Mouse (Mus musculus) kidney, embryonic 14.5 days (tissue): Measurements from ENCODE around the gene Lcat. TPM values are rescaled to one million over a fixed set of nuclear protein-coding genes. Genes with fewer than 3 reads are reported as not detected.

ENCODE experiments used
- microRNA-seq: library from miRNA; unstranded; fragments of <30 nt; microRNA quantifications from one replicate; pipeline ENCODE4, GENCODE M21; 2016
- polyA plus RNA-seq: library from polyadenylated mRNA; unstranded; fragments of >200 nt; fragmentation: Nextera tagmentation; extraction: Ambion mirVana; gene quantifications from 2 replicates; pipeline ENCODE4 v1.2.1, GENCODE M21; 2014

Lcat gene
- polyA plus RNA-seq, 1 experiment from 2014 or later = 0.89 TPM

Small RNA genes lying within 50 kb of the gene (microRNA-seq; reads per million reads assigned to microRNA genes)
- gene Mir7074 = not detected

Other genes starting within 250 kb of the Lcat start
- gene Acd, start 242.3 kb downstream of the Lcat start, polyA plus RNA-seq = 50.3 and 62.0 TPM in 2 replicates
- gene Pard6a, start 242.2 kb downstream of the Lcat start, polyA plus RNA-seq = 15.6 and 16.1 TPM in 2 replicates
- gene 4933405L10Rik, start 235.7 kb downstream of the Lcat start, polyA plus RNA-seq = 0.16 TPM in 1 of 2 replicates, not detected in the other
- 33.0 and 36.2 TPM in 2 replicates for gene Enkd1, start 235.2 kb downstream of the Lcat start, polyA plus RNA-seq
- 11.9 and 15.8 TPM in 2 replicates for gene Gfod2, start 184.7 kb downstream of the Lcat start, polyA plus RNA-seq
- 13.6 and 14.9 TPM in 2 replicates for gene Ranbp10, start 116.0 kb downstream of the Lcat start, polyA plus RNA-seq
- 0.14 and 0.27 TPM in 2 replicates for gene Tsnaxip1, start 115.7 kb downstream of the Lcat start, polyA plus RNA-seq
- gene Cenpt, start 90.1 kb downstream of the Lcat start, polyA plus RNA-seq = 31.1 and 41.0 TPM in 2 replicates
- 57.2 and 65.0 TPM in 2 replicates for gene Thap11, start 88.2 kb downstream of the Lcat start, polyA plus RNA-seq
- 329 and 342 TPM in 2 replicates for gene Nutf2, start 82.8 kb downstream of the Lcat start, polyA plus RNA-seq
- 34.9 and 49.7 TPM in 2 replicates for gene Edc4, start 62.5 kb downstream of the Lcat start, polyA plus RNA-seq
- gene Nrn1l, start 49.8 kb downstream of the Lcat start, polyA plus RNA-seq = 1.0 and 1.1 TPM in 2 replicates
- gene Pskh1, start 42.9 kb downstream of the Lcat start, polyA plus RNA-seq = 20.5 and 34.5 TPM in 2 replicates
- 1.5 and 2.0 TPM in 2 replicates for gene Ctrl, start 9.5 kb downstream of the Lcat start, polyA plus RNA-seq
- 38.7 and 47.6 TPM in 2 replicates for gene Psmb10, start 4.9 kb downstream of the Lcat start, polyA plus RNA-seq
- 16.8 and 21.8 TPM in 2 replicates for gene Slc12a4, start 22.7 kb upstream of the Lcat start, polyA plus RNA-seq
- not detected in 2 replicates for gene Dpep3, start 36.0 kb upstream of the Lcat start, polyA plus RNA-seq
- gene Dus2, start 48.0 kb upstream of the Lcat start, polyA plus RNA-seq = 18.3 and 19.9 TPM in 2 replicates
- 0.22 TPM in 1 of 2 replicates, not detected in the other for gene Dpep2nb, start 62.6 kb upstream of the Lcat start, polyA plus RNA-seq
- 13.4 and 19.8 TPM in 2 replicates for gene Ddx28, start 68.5 kb upstream of the Lcat start, polyA plus RNA-seq
- gene Nfatc3, start 115.5 kb upstream of the Lcat start, polyA plus RNA-seq = 8.9 and 10.3 TPM in 2 replicates
- gene Esrp2, start 193.6 kb upstream of the Lcat start, polyA plus RNA-seq = 5.6 and 9.1 TPM in 2 replicates
- gene Pla2g15, start 207.0 kb upstream of the Lcat start, polyA plus RNA-seq = 2.7 and 6.6 TPM in 2 replicates
- gene Slc7a6, start 225.5 kb upstream of the Lcat start, polyA plus RNA-seq = 87.4 and 90.3 TPM in 2 replicates